Mouse (Mus musculus) layer of hippocampus, postnatal 14 days (tissue): ENCODE results near the gene Parvb. TPM values are rescaled to one million over a fixed set of nuclear protein-coding genes. Genes with fewer than 3 reads are reported as not detected.

Experiments
- DNase-seq, 2 experiments: peaks; one replicate each; pipeline ENCODE4 v3.0.0; 2021 to 2022; ENCODE audit warnings: low spot score in 2 of 2, mixed read lengths in 1 of 2
- total RNA-seq, 2 experiments: library from RNA; stranded (reverse); gene quantifications; 2 replicates each; pipeline ENCODE4 v1.2.3; 2021

The Parvb gene
- total RNA-seq, 2 experiments from 2014 or later: 56.7 to 57.8 TPM

DNA sequence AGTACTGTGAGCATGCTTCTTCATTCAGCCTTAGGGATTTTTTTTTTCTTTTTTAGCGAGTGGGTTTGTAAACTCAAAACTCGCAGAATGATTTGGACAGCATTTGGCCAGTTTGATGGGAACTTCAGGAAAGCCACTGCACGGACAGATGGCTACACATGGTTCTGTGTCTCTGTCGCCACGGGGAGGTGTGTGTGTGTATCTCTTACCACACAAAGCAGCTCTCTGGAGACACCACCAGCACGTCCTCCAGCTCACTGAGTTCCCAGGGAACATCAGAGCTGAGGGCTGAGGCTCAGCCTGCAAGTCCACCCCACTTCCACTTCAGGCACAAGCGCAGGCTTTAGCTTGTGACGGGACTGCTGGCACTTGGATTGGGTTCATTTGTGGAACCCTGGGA is 22.5 kb downstream of the Parvb start:
- DNase-seq: no peak

DNA sequence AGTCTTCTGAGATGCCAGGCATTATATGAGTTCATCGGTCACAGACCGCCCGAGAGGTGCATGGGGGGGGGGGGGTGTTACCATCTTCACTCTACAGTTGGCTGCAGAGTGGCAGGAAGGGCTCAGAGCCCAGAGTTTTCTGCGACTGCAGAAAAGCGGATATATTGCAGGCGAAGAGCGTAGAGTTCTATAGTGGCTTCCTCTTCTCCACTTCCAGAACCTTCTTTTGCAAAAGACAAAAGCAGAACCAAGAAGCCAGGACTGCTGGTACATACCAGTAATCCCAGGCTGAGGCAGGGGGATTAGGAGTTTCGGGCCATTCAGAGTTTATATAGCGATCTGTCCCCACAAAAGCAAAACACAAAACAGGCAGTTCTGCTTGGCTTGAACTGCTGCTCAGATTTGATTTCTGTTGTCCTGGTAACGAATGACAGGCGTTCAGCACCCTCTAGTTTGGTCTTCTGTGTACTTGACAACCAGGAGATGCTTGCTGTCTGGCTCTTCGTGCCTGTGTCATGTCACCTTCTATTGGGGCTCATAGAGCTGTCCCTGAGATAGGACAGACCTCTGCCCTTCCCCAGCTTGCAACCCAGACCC is 24.5 kb downstream of the Parvb start:
- DNase-seq: peak; percentile 42 to 61

DNA sequence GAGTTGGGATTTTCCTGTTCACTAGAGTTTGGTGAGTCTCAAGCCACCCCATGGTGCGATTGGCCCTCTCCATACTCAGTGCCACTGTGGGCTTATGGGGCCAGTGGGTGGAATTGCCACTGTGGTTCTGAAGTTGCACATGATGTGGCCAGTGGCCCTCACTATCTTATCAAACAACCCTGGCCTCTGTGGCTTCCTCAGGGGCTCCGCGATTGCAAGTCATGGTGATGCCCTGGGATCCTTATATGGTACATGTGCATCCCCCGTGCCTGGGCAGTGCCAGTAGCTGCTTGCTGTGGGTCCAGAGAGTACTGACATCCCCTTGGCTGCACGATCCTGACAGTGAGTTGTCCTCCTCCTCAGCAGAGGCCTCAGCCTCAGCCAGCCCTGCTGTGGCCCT is 25.0 kb downstream of the Parvb start:
- DNase-seq: no peak

DNA sequence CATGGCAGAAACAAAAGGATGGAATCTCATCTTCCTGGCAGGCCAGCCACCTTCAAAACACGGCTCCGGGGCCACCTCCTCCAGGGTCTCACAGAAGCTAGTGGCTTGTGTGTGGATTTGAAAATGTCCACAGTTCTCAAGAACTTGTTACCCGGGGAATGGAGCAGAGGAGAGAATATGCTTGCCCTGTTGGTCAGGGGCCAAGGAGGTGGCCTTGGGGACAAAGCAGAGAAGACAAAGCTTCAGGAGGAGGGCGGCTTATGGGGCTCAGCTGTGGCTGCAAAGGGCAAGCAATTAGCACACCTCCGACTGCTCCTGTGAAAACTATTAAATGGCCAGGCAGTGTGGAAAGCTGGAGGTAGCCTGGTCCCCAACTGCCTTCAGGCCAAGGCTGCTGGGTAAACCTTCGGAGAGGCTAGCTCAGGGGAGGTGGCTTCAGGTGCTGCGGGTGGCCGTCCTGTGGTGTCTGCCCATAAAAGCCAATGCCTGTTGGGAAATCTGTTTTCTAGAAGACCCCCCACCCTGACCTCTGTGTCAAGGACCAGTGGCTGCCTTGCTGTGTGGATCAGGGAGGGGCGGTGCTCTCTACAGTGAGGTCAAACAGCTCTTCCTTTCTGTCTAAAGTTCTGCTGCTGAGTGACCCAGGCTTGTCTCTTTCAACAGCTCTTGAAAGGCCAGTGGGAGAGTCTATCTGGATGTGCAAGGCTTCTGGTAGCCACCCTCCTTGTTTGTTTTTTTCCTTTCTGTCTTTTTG is 26.9 kb downstream of the Parvb start:
- DNase-seq: no peak

DNA sequence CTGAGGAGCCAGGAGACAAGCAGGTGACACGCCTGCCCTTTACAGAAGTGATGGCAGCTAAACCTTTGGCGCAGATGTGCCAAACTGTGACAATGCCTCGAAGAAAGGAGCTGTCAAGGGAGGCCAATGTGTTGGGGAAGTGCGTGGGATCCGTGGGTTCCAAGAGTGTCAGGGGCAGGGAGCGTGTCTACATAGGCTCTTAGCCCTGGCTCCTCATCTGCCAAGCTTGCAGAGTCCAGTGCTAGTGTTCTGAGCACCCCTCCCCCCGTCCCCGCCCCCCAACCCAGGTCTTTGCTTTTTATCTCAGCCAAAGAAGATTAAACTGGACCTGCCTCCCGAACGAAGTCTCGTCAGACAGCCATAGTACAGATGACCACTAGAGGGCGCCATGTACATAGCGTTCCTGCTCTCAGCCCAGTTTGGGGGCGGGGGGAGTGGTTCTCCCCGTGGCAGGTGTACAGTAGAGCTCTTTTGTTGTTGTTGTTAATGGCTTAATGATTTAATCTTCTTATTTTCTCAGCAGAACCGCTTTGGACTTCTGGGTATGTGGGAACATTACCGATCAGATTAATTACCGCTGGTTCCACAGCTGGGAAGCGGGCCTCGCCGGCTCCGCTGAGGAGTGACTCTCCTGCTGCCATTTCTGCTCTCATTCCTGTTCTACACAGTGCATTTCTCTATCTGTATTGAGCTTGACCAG is 28.4 kb downstream of the Parvb start:
- DNase-seq: peak; percentile 84 to 92

DNA sequence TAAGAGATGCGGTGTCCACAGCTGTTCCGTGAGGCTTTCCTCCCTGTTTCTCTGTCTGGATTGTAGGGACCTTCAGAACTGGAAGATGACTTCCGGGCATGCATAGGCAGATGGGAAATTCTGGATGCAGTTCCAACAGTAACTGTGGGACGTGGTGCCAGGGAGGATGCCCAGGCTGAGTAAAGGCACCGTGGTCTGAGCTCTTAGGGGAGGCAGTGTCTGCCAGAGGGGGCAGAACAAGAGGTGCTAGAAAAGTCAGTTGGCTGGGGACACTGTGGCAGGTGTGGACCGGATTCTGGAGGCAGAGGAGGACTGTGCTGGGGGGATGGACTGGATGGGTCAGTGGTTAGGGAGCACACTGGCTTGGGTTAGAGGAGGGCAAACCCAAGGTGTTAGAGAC is 30.8 kb downstream of the Parvb start:
- no peak for DNase-seq

DNA sequence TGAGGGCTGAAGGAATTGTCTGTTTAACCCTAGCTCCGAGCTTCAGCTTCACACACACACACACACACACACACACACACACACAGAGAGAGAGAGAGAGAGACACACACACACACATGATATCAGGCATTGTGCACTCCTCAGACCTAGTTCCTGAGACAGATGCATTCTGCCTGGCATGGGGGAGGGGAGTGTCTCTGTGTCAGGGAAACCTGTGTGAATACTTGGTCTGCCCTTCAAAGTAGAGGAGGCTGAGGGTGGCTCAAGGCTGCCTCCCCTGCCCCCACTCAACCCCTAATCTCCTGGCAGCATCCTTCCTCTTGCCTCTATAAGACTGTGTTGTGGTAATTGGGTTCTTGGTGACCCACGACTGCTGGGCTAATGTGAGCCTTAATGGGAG is 31.7 kb downstream of the Parvb start:
- DNase-seq: no peak

DNA sequence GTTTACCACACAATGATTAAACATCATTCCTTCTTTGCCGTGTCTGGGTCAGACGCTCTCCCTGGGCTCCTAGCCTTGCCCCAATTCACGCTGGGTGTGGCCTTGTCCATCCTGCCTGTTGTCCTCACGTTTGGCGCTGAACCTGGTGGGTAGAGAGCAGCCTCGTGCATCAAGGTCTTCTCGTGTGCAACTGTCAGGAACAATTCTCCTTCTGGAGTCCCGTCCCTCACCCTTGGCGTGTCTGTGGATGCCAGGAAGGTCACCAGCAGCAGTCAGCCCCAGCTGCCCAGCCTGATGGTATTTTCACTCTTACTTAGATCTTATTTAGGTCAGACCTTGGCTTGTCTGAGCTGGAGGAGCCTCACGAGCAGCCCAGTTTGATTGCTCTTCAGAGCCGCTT is 33.3 kb downstream of the Parvb start:
- DNase-seq: no peak

DNA sequence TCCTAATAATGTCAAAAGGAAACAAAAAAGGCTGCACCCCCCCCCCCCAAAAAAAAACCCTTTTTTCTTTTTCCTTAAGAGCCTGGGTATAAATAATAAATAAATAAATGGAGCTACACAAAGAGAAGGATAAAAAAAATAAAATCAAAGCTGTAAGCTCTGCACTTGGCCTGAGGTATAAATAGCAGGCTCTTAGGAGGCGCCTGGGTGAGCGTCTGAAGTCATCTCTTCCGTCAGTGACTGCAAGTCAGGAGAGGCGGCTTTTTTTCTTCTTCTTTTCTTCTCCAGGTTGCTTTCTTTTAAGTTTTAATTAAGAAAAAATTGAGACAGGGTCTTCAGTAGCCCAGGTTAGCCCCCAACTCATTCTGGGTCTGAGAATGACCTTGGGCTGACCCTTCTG is 34.4 kb downstream of the Parvb start:
- no peak for DNase-seq

DNA sequence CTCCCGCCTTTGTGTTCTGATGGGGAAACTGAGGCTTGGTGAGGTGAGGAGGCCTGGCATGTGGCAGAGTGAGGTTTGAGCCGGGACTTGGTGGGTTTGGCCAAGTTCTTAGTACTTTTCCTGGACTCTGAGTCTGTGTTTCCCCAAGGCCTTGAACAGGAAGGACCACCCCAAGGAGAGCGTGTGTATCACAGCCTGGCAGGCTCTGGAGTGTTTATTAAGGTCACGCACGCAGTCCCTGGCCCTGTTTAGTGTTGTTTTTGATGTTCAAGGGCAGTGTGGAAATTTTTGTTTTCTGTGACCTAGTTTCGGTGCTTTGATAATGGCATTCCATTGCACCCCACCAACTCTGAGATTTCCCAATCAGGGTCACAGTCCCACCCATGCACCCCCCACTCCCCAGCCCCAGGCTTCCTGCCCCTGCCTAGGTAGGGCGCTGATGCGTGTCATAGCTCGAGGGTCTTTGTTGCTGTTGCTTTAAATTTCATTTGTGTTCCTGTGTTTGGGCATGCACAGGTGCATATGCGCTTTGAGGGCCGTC is 35.9 kb downstream of the Parvb start:
- DNase-seq: no peak

DNA sequence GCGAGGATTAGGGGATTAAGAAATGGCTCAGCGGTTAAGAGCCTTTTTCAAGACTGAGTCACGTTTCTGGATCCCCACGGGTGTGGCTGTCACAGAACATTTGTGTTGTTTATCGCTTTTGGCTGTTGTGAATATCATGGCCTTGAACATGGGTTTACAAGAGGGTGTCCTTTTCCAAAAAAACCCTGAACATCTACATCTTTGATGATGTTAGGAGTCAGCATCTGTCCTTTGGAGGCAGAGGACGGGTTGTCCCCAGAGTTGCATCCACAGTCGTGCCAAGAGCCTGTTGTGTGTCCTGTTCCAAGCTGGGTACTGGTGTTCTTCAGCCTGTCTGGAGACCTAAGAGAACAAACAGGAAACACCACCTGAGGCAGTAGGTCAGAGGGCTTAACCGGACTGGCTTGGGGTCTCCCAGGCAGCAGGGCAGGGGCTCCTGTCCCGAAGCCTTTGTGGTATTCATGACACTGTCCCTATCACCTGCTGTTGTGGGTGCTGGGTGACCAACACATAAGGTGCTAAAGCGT is 37.3 kb downstream of the Parvb start:
- no peak for DNase-seq

DNA sequence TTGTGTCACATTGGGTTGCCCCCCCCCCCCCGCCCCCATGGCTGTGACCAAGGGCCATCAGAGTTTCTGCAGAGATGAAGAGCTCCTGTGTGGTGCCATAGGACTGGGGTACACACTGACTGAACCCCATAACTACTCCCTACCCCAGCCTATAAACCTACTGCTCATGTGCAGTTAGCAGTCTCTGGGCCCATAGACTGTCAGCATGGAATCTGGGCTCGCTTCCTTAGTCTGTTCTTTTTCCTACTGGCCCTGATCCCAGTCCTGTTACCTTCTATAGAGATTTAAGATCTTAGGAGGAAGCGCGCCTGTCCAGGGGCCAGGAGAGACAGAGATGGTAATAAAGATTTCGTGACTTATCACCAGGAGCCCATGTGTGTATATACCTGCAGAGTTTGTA is 38.2 kb downstream of the Parvb start:
- no peak for DNase-seq

DNA sequence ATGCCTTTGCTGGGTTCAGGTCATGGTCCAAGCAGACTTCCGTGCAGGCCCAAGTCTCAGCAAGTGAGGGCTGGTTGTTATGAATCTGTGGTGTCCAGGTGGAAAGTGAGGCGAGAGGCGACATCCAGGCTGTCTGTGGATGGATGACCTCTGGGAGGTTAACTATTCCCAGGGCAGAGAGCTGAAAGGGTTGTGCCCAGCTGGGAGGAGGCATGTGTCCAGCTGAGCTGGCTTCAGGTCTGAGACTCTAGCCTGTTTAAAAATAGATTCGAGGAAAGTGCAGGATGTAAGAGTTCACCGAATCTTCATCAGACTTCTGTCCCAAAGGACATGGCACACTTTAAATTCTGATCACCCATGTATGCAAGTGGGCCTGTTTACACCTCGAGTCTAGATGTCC is 38.6 kb downstream of the Parvb start:
- no peak for DNase-seq

DNA sequence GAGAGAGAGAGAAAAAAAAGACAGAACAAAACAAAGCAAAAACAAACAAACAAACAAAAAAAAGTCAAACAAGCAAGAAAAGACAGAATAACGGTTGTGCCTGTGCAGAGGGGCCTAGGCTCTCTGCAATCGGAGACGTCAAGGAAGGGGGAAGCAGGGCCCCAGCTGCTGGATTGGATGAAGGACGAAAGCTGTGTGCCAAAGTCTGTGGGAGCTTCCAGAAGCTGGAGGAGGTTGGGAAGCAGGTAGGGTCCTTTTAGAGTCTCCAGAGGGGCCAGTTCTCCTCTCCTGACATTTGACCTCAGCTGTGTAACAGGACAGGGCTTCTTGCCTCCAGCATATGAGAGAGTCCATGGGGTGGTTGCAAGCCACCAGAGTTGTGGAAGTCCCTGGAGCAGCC is 44.2 kb downstream of the Parvb start:
- DNase-seq: no peak

DNA sequence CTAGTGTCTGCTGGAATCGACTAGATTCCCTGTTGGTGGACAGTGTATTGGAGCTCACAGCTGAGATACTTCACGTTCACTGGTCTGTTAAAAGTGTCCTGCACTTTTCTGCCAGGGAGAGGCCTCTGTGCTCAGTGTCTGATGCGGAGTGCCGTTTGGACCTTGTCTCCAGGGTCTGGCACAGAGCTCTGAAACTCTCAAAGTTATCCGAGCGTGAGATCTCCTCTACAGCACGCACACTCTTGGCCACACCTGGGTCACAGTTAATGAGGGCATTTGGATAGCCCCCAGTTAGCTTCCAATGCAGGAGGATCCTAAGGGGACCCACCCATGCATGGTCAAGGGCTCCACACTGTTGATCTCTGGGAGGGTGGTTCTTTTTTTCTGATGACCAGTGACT is 46.2 kb downstream of the Parvb start:
- DNase-seq: no peak

DNA sequence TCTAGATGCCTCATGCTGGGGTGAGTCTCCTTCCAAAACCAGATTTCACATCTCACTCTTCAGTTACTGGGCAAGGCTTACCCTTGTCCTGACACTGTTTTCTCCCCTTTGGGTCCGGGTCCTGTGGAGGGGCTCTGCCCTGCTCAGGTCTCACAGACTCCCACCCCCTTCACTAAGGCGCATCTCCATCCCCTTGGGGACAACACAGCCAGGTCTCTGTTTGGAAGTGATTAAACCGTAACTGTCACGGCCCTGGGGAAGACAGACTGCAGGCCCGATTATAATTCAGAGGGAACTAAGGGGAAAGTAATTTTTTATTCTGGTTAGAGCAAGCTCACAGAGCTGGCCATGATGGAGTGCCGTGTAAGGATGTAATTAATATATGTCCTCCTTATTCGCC is 46.8 kb downstream of the Parvb start:
- no peak for DNase-seq

DNA sequence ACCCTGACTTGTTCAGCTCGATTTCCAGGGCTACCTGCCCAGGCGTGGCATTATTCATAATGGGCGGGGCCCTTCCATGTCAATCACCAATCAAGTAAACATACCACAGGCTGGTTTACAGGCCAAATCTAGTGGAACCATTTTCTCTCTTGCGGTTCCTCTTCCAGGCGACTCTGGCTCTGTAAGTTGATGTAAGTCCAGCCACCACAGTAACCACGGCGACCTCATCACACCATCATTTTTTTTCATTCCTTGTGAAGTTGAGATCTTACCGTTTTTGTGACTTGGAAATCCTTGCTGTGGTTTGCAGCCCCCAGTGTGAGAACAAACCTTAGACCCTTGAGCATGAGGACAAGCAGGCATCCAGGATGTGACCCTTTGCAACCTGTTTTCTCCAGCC is 48.5 kb downstream of the Parvb start:
- DNase-seq: no peak

DNA sequence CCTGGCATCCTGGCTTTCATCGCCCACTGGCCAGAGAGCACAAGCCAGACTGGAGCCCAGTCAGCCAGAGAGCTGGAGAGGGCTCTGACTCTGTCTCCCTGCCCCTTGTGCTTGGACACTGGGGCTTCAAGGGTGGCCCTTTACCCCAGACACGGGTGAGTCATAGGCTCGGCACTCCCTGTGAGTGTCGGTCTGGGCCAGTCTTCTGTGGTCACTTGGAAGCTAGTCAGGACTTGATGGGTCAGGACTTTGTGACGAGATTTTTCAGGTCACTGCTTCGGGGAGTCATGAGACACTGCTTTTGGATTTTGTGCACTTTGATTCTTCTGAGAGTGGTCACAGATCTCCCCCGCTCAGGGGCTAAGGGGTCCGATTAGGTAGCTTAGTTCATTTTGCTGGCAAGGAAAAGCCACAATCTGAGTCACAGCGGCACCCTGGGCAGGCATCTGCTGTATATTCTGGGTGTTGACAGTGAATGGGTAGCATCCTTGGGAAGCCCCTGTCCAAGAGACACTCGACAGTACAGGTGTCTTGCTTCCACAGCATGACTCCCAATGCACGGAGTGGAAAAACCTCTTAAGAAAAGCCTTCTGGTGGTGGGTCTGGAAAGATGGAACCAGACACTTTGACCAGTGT is 49.0 kb downstream of the Parvb start:
- DNase-seq: no peak

DNA sequence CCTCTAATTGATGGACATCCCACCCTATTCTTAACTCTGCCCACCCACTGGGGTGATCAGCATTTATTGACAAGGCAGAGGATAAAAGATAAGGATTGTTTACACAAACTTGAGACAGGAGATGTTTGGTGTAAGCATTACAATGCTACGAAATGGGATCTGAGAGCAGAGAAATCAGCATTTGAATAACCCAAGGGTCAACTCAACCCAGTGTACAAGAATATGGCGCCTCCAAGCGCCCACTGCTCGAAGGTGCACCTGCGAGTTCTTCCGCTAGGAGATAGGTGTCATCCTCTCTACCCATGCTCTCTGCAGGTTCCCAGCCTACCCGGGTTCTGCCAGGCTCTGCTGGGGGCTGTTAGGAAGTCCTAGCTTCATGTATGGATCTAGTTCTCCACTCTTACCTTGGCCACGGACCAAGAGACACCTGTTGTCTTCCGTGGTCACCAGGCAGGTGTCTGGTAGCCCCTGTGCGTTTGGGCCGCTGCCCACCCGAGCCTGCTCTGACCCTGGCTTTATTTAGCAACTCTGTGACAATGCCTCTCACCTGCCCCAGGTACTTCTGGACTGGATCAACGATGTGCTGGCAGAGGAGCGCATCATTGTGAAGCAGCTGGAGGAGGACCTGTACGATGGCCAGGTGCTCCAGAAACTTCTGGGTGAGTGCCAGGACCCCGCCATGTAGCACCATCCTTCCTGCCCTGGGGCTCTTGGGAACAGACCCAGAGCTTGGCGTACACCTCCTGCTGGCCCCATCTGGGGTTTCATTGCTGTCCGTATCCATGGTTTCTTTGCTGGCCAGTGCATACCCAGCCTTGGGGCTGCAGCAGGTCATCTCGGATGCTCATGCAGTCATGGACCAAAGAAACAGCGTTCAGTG is 50.6 kb downstream of the Parvb start:
- no peak for DNase-seq

DNA sequence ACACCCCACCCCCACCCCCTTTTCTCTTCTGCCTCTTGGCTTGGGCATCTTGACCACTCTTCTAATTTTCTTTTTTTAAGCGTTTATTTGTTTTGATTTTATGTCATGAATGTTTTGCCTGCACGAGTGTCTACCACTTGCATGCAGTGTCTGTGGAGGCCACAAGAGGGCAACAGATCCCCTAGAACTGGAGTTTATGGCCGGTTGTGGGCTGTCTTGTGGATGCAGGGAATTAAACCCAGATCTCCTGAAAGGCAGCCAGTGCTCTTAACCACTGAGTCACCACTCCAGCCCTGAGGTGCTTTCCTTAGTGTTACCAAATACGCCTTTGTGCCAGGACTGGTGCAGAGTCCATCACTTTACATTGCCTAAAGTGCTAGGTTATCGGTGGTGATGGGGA is 52.2 kb downstream of the Parvb start:
- DNase-seq: no peak

DNA sequence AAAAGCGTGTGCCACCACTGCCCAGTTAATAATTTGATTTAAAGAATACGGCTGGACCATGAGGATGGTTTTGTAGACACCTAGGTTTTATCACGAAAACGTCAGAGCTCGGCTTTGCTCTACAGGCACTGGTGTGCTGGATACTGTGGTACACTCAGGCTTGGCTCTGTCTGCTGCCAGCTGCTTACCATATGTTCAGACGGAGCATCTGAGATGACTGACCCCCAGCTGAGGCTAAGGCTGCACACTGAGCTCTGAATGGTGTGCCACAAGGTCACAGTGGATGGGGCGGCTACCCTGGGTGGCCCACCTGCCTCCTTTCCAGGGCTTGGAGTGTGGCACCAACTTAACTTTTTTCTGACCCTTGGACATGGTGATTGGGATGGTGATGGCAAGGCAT is 53.6 kb downstream of the Parvb start:
- DNase-seq: no peak
